Mouse (Mus musculus): Measurements from ENCODE around the gene Prkar1b.

Gene Prkar1b

DNA sequence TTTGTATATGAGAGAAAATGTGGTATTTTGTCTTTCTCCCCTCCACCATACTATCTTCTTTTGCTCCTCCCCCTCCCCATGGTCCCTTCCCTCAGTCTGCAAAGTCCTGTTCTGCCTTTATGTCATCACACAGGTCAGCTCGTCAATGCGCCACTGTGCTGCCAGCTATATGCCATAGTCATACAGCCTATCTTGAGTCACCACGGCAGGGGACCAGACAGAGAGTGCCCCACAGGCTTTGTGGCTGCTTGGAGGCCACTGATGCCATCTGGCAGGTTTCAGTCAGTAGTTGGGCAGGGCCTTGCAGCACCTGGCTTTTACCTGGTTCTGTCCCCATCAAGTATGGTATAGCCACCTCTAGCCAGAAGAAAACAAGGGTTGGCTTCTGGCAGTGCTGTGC, 58.1 kb downstream of the Prkar1b start:
- POLR2A ChIA-PET = interaction anchor here in 1 of 4 experiments (0.6 kb wide), 1 partner anchor 591 kb away, joined by 3 read pairs; no protein-coding TSS in a partner anchor
- CTCF ChIA-PET = no interaction called here

DNA sequence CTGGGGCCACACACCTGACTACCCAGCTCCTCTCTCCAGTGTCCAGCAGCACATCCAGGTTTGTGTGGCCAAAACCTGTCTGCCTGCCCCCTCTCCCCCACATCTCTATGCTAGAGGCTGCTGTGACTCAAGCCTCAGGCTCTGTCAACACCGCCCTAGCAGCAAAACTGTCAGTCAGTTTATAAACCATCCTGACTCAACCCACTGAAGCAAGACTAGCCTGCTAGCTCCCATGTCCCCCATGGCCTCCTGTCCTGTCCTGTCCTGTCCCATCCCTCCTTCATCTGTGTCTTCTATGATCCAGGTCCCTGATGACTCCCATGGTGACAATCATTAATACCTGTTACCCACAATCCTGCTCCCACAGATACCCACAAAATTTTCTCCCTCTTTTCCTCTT, 59.6 kb downstream of the Prkar1b start:
- ChIA-PET CTCF (interaction anchor here in 2 of 4 experiments (0.6 to 1.1 kb wide), 3 partner anchors 119 to 242 kb away, joined by 3 to 7 read pairs (median 3); partner anchors contain the start of gene Get4 (in 1 of the 2)), POLR2A (no interaction called here)

GRCm38 (mm10) chr5:139088173-139088572, 61.6 kb downstream of the Prkar1b start:
- CTCF ChIA-PET = interaction anchor here (0.6 to 1.6 kb wide), 12 partner anchors 10 to 361 kb away, joined by 3 to 10 read pairs (median 4); partner anchors contain the start of gene Dnaaf5 (in 1 of the 4)
- POLR2A ChIA-PET = interaction anchor here in 1 of 4 experiments (0.6 kb wide), 1 partner anchor 91 kb away, joined by 3 read pairs; no protein-coding TSS in a partner anchor

DNA sequence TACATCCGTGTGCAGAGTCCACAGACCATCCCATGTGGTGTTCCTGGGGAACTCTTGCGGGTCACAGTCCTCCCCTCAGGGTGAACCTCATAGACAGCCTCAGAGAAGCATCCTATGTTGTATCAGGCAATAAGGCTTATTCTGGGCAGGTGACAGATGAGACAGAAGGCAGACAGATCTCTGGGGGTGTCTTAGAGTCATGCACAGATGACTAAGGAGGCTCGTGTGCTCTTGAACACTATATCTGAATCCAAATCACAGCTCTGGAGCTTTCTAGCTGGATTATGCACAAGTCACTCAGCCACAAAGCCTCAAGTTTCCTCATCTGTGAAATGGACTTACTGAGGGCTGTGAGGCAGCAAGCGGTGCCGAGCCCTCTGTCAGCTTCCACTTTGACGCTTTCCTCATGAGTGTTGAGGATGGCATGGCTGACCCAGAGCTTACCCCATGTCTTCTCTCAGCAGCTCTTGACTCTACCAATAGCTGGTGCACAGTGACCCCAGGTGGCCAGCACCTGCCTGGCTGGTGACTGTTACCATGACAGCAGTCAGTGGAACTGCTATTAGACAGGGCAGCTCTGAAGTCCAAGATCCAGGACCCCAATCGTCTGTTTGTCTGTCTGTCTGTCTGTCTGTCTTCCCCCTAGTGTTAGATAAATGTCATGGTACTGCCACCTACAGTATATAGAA, 64.8 kb downstream of the Prkar1b start:
- CTCF ChIA-PET = interaction anchor here (0.5 to 2.8 kb wide), 44 partner anchors 9 to 1213 kb away, joined by 3 to 48 read pairs (median 4); partner anchors contain the start of gene Pdgfa (in 1 of the 4)
- POLR2A ChIA-PET = interaction anchor here in 3 of 4 experiments (0.6 to 2.3 kb wide), 9 partner anchors 9 to 265 kb away, joined by 3 to 11 read pairs (median 3); partner anchors contain the start of genes Get4 (in 1 of the 3), Gm5294 (in 1 of the 3) and Pdgfa (in 1 of the 3)

- CTCF ChIA-PET = interaction anchor here in 3 of 4 experiments (0.6 to 2.8 kb wide), 15 partner anchors 9 to 427 kb away, joined by 3 to 48 read pairs (median 5); no protein-coding TSS in a partner anchor
- POLR2A ChIA-PET = interaction anchor here in 3 of 4 experiments (0.9 to 2.3 kb wide), 8 partner anchors 8 to 237 kb away, joined by 3 to 11 read pairs (median 4); partner anchors contain the start of genes Get4 (in 1 of the 3) and Pdgfa (in 1 of the 3)
Observed at GRCm38 (mm10) chr5:139084302-139084701, 65.5 kb downstream of the Prkar1b start.

DNA sequence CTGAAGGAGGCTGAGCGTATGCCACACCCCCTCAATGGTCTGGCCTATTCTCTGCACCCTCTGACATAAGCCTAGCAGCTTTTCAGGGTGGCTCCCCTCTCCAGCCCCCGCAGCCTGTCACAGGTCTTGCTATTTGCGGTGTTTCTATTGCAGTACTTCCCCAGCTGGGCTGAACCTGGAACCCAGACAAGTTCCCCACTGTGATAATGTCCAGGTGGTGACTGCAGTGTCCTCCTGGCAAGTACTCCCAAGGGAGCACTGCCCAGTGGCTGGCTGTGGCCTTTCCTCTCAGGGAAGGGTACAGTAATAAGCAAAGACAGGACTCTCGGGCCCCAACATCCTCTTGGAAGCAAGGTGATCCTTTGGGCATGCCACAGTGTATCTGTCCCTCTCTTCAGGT, 66.0 kb downstream of the Prkar1b start:
- ChIA-PET CTCF (interaction anchor here in 3 of 4 experiments (0.6 to 2.8 kb wide), 8 partner anchors 8 to 251 kb away, joined by 4 to 48 read pairs (median 8); no protein-coding TSS in a partner anchor), POLR2A (interaction anchor here in 3 of 4 experiments (0.7 to 2.3 kb wide), 5 partner anchors 19 to 220 kb away, joined by 3 to 11 read pairs (median 3); partner anchors contain the start of genes Get4 (in 1 of the 3) and Pdgfa (in 1 of the 3))

GRCm38 (mm10) chr5:139081370-139081769, 68.4 kb downstream of the Prkar1b start:
- ChIA-PET CTCF (interaction anchor here in 2 of 4 experiments (0.8 to 1.1 kb wide), 2 partner anchors 224 to 440 kb away, joined by 3 read pairs; no protein-coding TSS in a partner anchor), POLR2A (interaction anchor here in 3 of 4 experiments (0.5 to 1.4 kb wide), 5 partner anchors 61 to 462 kb away, joined by 3 to 4 read pairs (median 4); partner anchors contain the start of genes Pdgfa (in 1 of the 3) and Zfp68 (in 1 of the 3))

GRCm38 (mm10) chr5:139078156-139078462, 71.7 kb downstream of the Prkar1b start:
- ChIA-PET POLR2A (interaction anchor here in 1 of 4 experiments (1.1 kb wide), 2 partner anchors 34 to 82 kb away, joined by 3 read pairs; no protein-coding TSS in a partner anchor), CTCF (interaction anchor here in 1 of 4 experiments (2.5 kb wide), 1 partner anchor 10 kb away, joined by 10 read pairs; no protein-coding TSS in a partner anchor)

DNA sequence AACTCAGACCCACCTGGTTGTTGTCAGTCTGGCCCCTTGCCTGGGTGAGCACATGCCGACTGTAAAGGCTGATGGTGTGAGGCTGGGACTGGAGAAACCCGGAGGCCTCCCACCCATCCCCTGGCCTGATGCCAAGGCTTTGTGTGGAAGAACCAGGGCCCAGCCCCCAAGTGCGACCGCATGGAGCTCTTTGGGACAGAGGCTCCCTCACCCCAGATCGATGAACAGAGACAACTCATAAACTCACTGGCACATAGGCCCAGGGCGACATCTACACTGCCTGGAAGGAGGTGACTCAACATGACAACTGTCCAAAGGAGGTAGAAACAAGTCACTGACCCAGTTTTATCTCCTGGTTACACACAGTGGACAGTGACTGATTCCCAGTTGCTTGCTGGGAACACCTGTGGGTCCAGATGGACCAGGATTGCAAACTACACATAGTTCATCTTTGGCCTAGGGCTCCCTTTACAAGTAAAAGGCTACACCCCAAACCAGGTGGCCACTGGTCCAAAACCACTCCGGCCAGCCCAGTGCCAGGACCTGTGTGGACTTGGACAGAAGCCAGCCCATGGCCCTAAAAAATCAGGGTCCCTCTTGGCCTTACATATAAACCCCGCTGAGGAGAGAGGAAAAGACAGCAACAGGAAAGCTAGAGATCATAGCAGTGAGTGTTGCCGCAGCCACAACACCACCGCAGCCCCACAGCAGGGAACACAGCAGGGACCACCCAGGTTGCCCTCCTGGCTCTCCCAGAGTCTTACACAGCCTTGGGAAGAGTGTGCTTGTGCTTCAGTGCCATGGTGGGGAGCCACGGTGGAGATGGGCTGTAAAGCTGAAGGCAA, 72.3 kb downstream of the Prkar1b start:
- ChIA-PET CTCF (interaction anchor here in 2 of 4 experiments (0.6 to 2.5 kb wide), 2 partner anchors 9 to 10 kb away, joined by 4 to 10 read pairs; no protein-coding TSS in a partner anchor), POLR2A (interaction anchor here in 1 of 4 experiments (1.1 kb wide), 2 partner anchors 34 to 81 kb away, joined by 3 read pairs; no protein-coding TSS in a partner anchor)

GRCm38 (mm10) chr5:139076450-139076849, 73.4 kb downstream of the Prkar1b start:
- CTCF ChIA-PET = interaction anchor here (0.6 to 3.2 kb wide), 13 partner anchors 8 to 786 kb away, joined by 3 to 9 read pairs (median 4); no protein-coding TSS in a partner anchor
- POLR2A ChIA-PET = interaction anchor here in 2 of 4 experiments (0.6 to 1.2 kb wide), 4 partner anchors 9 to 283 kb away, joined by 3 to 14 read pairs (median 5); no protein-coding TSS in a partner anchor

GRCm38 (mm10) chr5:139075791-139076190, 74.0 kb downstream of the Prkar1b start:
- POLR2A ChIA-PET = interaction anchor here in 2 of 4 experiments (0.6 to 1.2 kb wide), 4 partner anchors 9 to 284 kb away, joined by 3 to 14 read pairs (median 5); no protein-coding TSS in a partner anchor
- CTCF ChIA-PET = interaction anchor here (0.6 to 3.2 kb wide), 16 partner anchors 9 to 785 kb away, joined by 3 to 13 read pairs (median 4); no protein-coding TSS in a partner anchor

- POLR2A ChIA-PET = no interaction called here
Observed at GRCm38 (mm10) chr5:139075125-139075524, 74.7 kb downstream of the Prkar1b start.

DNA sequence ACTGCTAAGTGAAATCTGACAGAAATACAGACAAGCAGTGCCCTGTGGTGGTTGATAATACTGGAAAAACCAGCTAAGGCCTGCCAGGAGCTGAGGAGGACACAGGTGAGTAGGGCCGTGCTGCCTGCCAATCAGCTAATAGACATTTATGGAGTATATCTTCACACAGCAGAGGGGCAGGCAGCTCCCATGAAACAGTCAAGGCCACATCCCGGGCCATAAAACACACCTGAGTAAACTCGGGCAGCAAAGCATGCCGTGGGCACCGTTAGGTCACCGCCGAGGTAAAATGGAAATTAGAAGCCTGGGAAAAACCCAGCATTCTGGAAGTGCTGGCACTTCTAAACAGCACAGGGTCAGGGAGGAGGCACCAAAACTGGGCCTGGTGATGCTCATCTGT, 75.8 kb downstream of the Prkar1b start:
- POLR2A ChIA-PET = no interaction called here
- CTCF ChIA-PET = interaction anchor here in 1 of 4 experiments (3.2 kb wide), 1 partner anchor 11 kb away, joined by 8 read pairs; no protein-coding TSS in a partner anchor

More at GRCm38 (mm10) chr5:139075125-139075524, 74.7 kb downstream of the Prkar1b start:
- CTCF ChIA-PET = interaction anchor here in 1 of 4 experiments (0.7 to 3.2 kb wide), 2 partner anchors 10 to 62 kb away, joined by 3 to 8 read pairs; no protein-coding TSS in a partner anchor

GRCm38 (mm10) chr5:139072866-139073265, 76.9 kb downstream of the Prkar1b start:
- CTCF ChIA-PET = interaction anchor here in 2 of 4 experiments (0.7 to 0.8 kb wide), 2 partner anchors 89 to 102 kb away, joined by 3 read pairs; no protein-coding TSS in a partner anchor

DNA sequence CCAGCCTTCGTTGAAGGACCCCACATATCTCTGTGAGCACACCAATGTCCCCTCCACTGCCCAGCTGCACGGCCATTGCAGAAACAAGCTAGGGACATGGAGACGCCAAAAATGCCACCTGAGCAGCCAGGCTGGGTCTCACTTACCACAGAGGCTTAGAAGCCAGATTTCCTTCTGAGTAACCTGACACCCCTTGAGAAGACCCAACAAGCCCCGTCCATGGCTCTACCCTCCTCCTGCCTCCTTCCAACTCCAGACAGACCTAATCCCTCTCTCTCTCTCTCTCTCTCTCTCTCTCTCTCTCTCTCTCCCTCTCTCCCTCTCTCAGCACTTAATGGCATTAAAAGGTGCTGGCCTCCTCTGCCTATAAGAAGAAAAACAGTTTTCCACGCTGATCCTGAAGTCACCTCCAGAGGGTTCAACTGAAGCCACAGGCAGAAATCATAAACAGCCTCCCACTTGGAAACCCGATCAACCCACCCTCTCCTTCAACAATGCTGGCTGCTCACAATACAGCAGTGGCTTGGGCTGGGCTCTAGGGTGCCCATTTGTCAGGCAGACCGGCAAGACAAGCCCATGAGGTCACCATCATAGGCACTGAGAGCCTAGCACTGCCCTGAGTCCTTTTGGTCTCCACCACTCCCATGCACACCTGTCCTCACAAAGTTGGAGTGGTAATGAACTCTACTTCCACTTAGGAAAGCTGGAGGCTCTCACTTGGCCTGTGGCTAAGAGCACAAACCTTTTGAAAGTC, 82.8 kb downstream of the Prkar1b start:
- CTCF ChIA-PET = no interaction called here
- POLR2A ChIA-PET = no interaction called here

More at GRCm38 (mm10) chr5:139072866-139073265, 76.9 kb downstream of the Prkar1b start:
- POLR2A ChIA-PET = no interaction called here

DNA sequence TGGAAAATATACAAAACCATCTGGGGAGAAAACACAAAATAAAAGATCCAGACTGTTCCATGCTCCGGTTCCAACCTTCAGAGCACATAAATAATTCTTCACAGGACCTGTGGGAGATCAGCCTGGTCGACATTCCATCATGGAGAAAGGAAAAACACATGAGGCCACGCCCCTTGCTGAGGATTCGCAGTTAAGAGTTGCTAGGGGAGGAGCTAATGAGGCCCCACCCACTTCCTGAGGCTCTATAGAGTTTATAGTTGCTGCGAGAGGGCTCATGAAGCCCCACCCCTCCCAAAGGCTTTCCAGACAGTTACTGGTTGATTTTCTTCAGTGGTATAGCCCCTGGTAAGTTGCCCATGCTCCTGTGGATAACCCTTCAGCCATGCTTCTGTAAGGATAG, 85.2 kb downstream of the Prkar1b start:
- POLR2A ChIA-PET = interaction anchor here (0.6 to 1.2 kb wide), 7 partner anchors 8 to 68 kb away, joined by 3 to 5 read pairs (median 3); partner anchors contain the start of gene Pdgfa (in 2 of the 4)
- CTCF ChIA-PET = interaction anchor here in 3 of 4 experiments (0.6 to 1.6 kb wide), 4 partner anchors 20 to 285 kb away, joined by 3 to 5 read pairs (median 4); no protein-coding TSS in a partner anchor

DNA sequence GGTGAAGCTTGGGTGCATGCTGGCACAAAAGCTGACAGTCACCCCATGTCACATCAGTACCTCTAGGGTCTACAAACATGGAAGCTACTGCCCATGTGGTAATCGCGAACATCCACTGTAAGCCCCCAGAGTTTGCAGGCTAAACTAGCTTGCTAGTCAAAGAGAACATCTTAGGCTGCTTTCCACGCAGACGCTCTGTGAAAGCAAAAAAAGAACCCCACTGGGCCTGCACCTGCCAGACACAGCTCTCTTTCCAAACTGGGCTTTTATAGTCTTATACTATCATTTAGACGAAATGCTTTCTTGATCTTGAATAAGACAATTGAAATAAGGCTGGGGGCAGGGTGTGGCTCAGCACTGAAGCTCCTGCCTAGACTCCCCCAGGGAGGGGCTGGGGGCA, 88.1 kb downstream of the Prkar1b start:
- ChIA-PET POLR2A (interaction anchor here in 3 of 4 experiments (0.6 to 2.6 kb wide), 7 partner anchors 8 to 1271 kb away, joined by 3 to 13 read pairs (median 3); partner anchors contain the start of gene Pdgfa (in 1 of the 3)), CTCF (interaction anchor here in 1 of 4 experiments (0.6 kb wide), 1 partner anchor 206 kb away, joined by 3 read pairs; no protein-coding TSS in a partner anchor)
